Mouse (Mus musculus): ENCODE results near the gene Lonp1. TPM values are rescaled to one million over a fixed set of nuclear protein-coding genes. Genes with fewer than 3 reads are reported as not detected.
"Not testable (repeated sequence)": the region's sequence is repeated elsewhere in the genome, so short reads cannot be mapped to it uniquely, and the experiment has no call there.

The Lonp1 gene
- polyA plus RNA-seq, 1 experiment: 120 TPM

GRCm38 (mm10) chr17:56615792-56616191 lies 10.9 kb downstream of the Lonp1 start:
- no peaks in the 10 kb centered on the region for H3K27me3 ChIP-seq (ENCODE audit: control insufficient read depth, insufficient read depth, insufficient read length)
- peaks cover 69% of the 10 kb centered on the region for H3K36me3 ChIP-seq (ENCODE audit: control insufficient read depth, insufficient read depth)
- peaks cover 40% of the 10 kb centered on the region for H3K79me3 ChIP-seq (ENCODE audit: low read depth)
- peaks cover 55% of the 10 kb centered on the region for H3K79me2 ChIP-seq (ENCODE audit: control insufficient read depth, insufficient read depth)
- no peak overlapping the region for H3K4me3 ChIP-seq (ENCODE audit: insufficient read depth, poor library complexity, severe bottlenecking)
- TF ChIP-seq MAX (IDR thresholded peaks at IDR 0.05) (no peak), MYOG (IDR thresholded peaks at IDR 0.05; ENCODE audit: control insufficient read depth, extremely low read depth, insufficient read length) (no peak), USF1 (IDR thresholded peaks at IDR 0.05; ENCODE audit: low read depth) (no peak), FOSL1 (IDR thresholded peaks at IDR 0.05; ENCODE audit: insufficient read depth, low read length, poor library complexity, severe bottlenecking) (no peak), CEBPB (IDR thresholded peaks at IDR 0.05; ENCODE audit: low read depth) (no peak), MYOD1 (IDR thresholded peaks at IDR 0.05; ENCODE audit: control insufficient read depth, insufficient read length, low read depth) (no peak), CTCF (IDR thresholded peaks at IDR 0.05; ENCODE audit: control insufficient read depth, insufficient read depth, insufficient read length) (no peak)
- no peak overlapping the region for H3ac ChIP-seq (ENCODE audit: control insufficient read depth, insufficient read length, low read depth)

DNA sequence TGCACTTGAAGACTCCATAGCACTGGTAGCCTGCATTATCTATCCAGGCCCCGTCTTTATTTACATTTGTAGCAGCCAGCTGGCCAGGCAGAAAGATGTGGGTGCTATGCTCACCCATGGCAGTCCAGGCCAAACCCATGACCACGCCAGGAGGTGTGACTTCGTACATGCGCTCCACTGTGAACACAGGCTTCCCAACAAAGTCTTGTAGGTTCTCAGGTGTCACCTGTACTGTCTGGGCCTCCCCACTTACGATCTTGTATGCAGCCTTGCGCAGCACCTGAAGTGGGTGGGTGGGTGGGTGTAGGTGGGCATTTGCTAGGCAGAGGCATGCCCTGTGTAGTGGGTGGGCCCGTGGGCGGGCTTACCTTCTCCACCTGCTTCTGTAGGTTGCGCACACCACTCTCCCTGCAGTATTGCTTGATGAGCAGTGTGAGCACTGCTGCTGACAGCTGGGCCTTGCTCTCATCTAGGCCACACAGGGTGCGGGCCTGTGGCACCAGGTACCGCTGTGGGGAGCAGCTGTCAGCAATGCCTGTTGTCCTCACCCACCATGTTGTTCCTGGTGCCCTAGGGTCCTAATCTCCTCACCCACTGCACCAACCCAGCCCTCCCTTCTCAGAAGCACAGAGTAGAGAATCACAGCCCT lies 11.4 kb downstream of the Lonp1 start:
- H3K36me3 ChIP-seq (ENCODE audit: control insufficient read depth, insufficient read depth): peaks cover 63% of the 10 kb centered on the region
- H3K27me3 ChIP-seq (ENCODE audit: control insufficient read depth, insufficient read depth, insufficient read length): no peaks in the 10 kb centered on the region
- peak overlapping the region; percentile 20 for H3ac ChIP-seq (ENCODE audit: control insufficient read depth, insufficient read length, low read depth)
- H3K79me3 ChIP-seq (ENCODE audit: low read depth): peaks cover 40% of the 10 kb centered on the region
- peaks cover 60% of the 10 kb centered on the region for H3K79me2 ChIP-seq (ENCODE audit: control insufficient read depth, insufficient read depth)
- TF ChIP-seq MAX (IDR thresholded peaks at IDR 0.05) (no peak), MYOD1 (IDR thresholded peaks at IDR 0.05; ENCODE audit: control insufficient read depth, insufficient read length, low read depth) (no peak), MYOG (IDR thresholded peaks at IDR 0.05; ENCODE audit: control insufficient read depth, extremely low read depth, insufficient read length) (no peak), CTCF (IDR thresholded peaks at IDR 0.05; ENCODE audit: control insufficient read depth, insufficient read depth, insufficient read length) (no peak), CEBPB (IDR thresholded peaks at IDR 0.05; ENCODE audit: low read depth) (no peak), FOSL1 (IDR thresholded peaks at IDR 0.05; ENCODE audit: insufficient read depth, low read length, poor library complexity, severe bottlenecking) (no peak), USF1 (IDR thresholded peaks at IDR 0.05; ENCODE audit: low read depth) (no peak)
- H3K4me3 ChIP-seq (ENCODE audit: insufficient read depth, poor library complexity, severe bottlenecking): peak overlapping the region; percentile 71

DNA sequence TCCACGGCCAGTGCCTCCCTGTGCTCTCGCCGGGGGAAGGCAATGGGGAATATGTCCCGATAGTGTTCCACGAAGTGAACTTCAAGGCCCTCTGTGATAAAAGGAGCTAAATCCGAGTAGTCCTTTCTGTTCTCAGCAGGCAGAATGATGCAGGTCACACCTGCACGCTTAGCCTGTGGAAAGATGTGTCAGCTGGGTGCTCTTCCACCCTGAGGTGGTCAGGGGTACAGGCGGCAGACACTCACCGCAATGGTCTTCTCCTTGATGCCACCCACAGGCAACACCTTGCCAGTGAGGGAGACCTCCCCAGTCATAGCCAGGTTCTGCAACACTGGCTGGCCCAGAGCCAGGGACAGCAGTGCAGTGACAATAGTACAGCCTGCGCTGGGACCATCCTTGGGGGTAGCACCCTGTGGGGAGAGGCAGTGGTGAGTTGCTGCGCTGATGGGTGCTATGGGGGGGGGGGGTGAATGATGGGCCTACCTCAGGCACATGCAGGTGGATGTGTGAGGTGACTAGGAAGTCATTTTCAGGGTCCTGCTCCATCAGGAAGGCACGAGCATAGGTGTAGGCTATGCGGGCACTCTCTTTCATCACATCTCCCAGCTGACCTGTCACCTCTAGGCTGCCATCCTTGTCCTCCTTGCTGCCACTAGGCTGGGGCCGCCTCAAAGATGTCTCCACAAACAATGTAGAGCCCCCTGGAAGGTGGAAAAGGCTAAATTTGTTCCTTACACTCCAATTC lies 12.1 kb downstream of the Lonp1 start:
- H3K36me3 ChIP-seq (ENCODE audit: control insufficient read depth, insufficient read depth): peaks cover 56% of the 10 kb centered on the region
- no peak for TF ChIP-seq USF1 (IDR thresholded peaks at IDR 0.05; ENCODE audit: low read depth)
- TF ChIP-seq MAX (IDR thresholded peaks at IDR 0.05): no peak
- no peak for TF ChIP-seq CTCF (IDR thresholded peaks at IDR 0.05; ENCODE audit: control insufficient read depth, insufficient read depth, insufficient read length)
- TF ChIP-seq CEBPB (IDR thresholded peaks at IDR 0.05; ENCODE audit: low read depth): no peak
- peaks cover 40% of the 10 kb centered on the region for H3K79me3 ChIP-seq (ENCODE audit: low read depth)
- H3K4me3 ChIP-seq (ENCODE audit: insufficient read depth, poor library complexity, severe bottlenecking): peak overlapping the region; percentile 71
- peak overlapping the region; percentile 88 for H3ac ChIP-seq (ENCODE audit: control insufficient read depth, insufficient read length, low read depth)
- H3K79me2 ChIP-seq (ENCODE audit: control insufficient read depth, insufficient read depth): peaks cover 64% of the 10 kb centered on the region
- no peaks in the 10 kb centered on the region for H3K27me3 ChIP-seq (ENCODE audit: control insufficient read depth, insufficient read depth, insufficient read length)

GRCm38 (mm10) chr17:56613893-56614292 lies 12.8 kb downstream of the Lonp1 start:
- peak overlapping the region; percentile 88 for H3ac ChIP-seq (ENCODE audit: control insufficient read depth, insufficient read length, low read depth)
- H3K36me3 ChIP-seq (ENCODE audit: control insufficient read depth, insufficient read depth): peaks cover 50% of the 10 kb centered on the region
- H3K27me3 ChIP-seq (ENCODE audit: control insufficient read depth, insufficient read depth, insufficient read length): not testable (repeated sequence)
- peaks cover 69% of the 10 kb centered on the region for H3K79me2 ChIP-seq (ENCODE audit: control insufficient read depth, insufficient read depth)
- H3K4me3 ChIP-seq (ENCODE audit: insufficient read depth, poor library complexity, severe bottlenecking): peak overlapping the region; percentile 71
- H3K79me3 ChIP-seq (ENCODE audit: low read depth): peaks cover 40% of the 10 kb centered on the region

DNA sequence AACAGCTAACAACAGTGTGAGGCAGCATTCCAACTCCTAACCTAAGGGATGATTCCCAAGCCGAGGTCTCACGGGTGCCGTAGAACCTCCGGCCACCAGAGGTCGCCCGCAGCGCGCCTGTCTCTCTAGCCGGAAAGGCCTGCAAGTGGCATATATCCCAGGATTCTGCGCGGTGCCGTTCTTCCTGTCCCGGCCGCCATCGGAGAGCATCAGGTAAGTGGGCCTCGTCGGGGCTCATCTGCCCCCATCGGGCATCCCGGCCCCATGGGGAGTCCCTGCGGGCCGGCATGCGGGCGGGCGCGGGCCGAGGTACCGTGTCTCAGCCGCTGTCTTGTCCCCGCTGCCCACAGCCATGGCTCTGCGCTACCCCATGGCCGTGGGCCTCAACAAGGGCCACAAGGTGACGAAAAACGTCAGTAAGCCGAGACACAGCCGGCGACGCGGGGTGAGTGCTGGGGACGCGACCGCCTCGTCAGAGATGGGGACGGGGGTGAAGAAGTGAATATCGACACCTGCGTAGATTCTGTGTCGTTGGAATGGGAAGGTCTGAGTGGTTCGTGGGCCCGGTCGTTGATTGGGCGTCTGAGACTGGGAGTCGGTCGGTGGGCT lies 13.3 kb downstream of the Lonp1 start, which contains the start of gene Rpl36:
Rpl36 (plus strand) TSS at position 181 of the 609 bp plus-strand sequence.
- H3K79me2 ChIP-seq (ENCODE audit: control insufficient read depth, insufficient read depth): peaks cover 72% of the 10 kb centered on the region
- peak within 1 kb of the TSS; percentile 71 for H3K4me3 ChIP-seq (ENCODE audit: insufficient read depth, poor library complexity, severe bottlenecking)
- TF ChIP-seq MAX (IDR thresholded peaks at IDR 0.05) (peak; percentile 75), MYOG (IDR thresholded peaks at IDR 0.05; ENCODE audit: control insufficient read depth, extremely low read depth, insufficient read length) (no peak), CTCF (IDR thresholded peaks at IDR 0.05; ENCODE audit: control insufficient read depth, insufficient read depth, insufficient read length) (peak; percentile 93)
- H3K79me3 ChIP-seq (ENCODE audit: low read depth): peaks cover 40% of the 10 kb centered on the region
- peaks cover 44% of the 10 kb centered on the region for H3K36me3 ChIP-seq (ENCODE audit: control insufficient read depth, insufficient read depth)
- no peaks in the 10 kb centered on the region for H3K27me3 ChIP-seq (ENCODE audit: control insufficient read depth, insufficient read depth, insufficient read length)
- H3ac ChIP-seq (ENCODE audit: control insufficient read depth, insufficient read length, low read depth): peak within 1 kb of the TSS; percentile 88

DNA sequence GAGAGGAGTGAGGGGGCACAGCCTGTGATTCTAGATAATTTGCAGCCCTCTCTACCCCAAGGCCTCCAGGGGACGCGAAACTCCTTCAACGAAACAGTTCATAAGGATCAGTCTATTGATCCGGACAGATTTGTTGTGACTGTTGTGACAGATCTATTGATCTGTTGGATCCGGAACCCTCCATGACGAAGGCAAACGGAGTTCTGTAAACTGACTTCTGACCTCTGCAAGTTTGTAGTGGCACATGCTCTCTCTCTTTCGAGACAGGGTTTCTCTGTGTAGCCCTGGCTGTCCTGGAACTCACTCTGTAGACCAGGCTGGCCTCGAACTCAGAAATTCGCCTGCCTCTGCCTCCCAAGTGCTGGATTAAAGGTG lies 14.1 kb downstream of the Lonp1 start:
- peaks cover 37% of the 10 kb centered on the region for H3K79me3 ChIP-seq (ENCODE audit: low read depth)
- H3ac ChIP-seq (ENCODE audit: control insufficient read depth, insufficient read length, low read depth); H3K27me3 ChIP-seq (ENCODE audit: control insufficient read depth, insufficient read depth, insufficient read length); H3K4me3 ChIP-seq (ENCODE audit: insufficient read depth, poor library complexity, severe bottlenecking): not testable (repeated sequence)
- peaks cover 36% of the 10 kb centered on the region for H3K36me3 ChIP-seq (ENCODE audit: control insufficient read depth, insufficient read depth)
- peaks cover 72% of the 10 kb centered on the region for H3K79me2 ChIP-seq (ENCODE audit: control insufficient read depth, insufficient read depth)
